Mouse (Mus musculus) kidney, embryonic 14.5 days (tissue): Measurements from ENCODE around the gene Sash1. TPM values are rescaled to one million over a fixed set of nuclear protein-coding genes. Genes with fewer than 3 reads are reported as not detected.

Source experiments
- ATAC-seq: fragments of 200-750 bp; cut with Nextera tagmentation; 2 replicates; pipeline ENCODE4 v1.8.0; 2017; ENCODE audit warnings: moderate number of reproducible peaks, mild to moderate bottlenecking, moderate TSS enrichment, moderate library complexity; ENCODE audit not compliant: low FRiP score, low TSS enrichment
- H3K27ac ChIP-seq: fragments of 300-500 bp; sonication (generic); 2 replicates; pipeline ENCODE4 v1.5.1; 2014; ENCODE audit warnings: low read depth, mild to moderate bottlenecking, low read length, moderate library complexity, mixed read lengths
- H3K27me3 ChIP-seq: fragments of 300-500 bp; sonication (generic); 2 replicates; pipeline ENCODE4 v1.6.1; 2014; ENCODE audit warnings: mild to moderate bottlenecking, low read length; ENCODE audit not compliant: control insufficient read depth, insufficient read depth
- H3K36me3 ChIP-seq: fragments of 300-500 bp; sonication (generic); 2 replicates; pipeline ENCODE4 v1.6.1; 2014; ENCODE audit warnings: low read length, mixed read lengths; ENCODE audit not compliant: control insufficient read depth, insufficient read depth
- H3K4me1 ChIP-seq: fragments of 300-500 bp; sonication (generic); 2 replicates; pipeline ENCODE4 v1.6.1; 2014; ENCODE audit warnings: low read length, mixed read lengths; ENCODE audit not compliant: control insufficient read depth, insufficient read depth
- H3K4me2 ChIP-seq: fragments of 300-500 bp; sonication (generic); replicated peaks from 2 replicates; pipeline ENCODE4 v1.6.1; 2014; ENCODE audit warnings: low read depth, mild to moderate bottlenecking, low read length
- H3K4me3 ChIP-seq: fragments of 300-500 bp; sonication (generic); 2 replicates; pipeline ENCODE4 v1.5.1; 2014; ENCODE audit warnings: mild to moderate bottlenecking, low read length
- H3K9ac ChIP-seq: fragments of 300-500 bp; sonication (generic); 2 replicates; pipeline ENCODE4 v1.6.1; 2014; ENCODE audit warnings: low read depth, mild to moderate bottlenecking, low read length, moderate library complexity
- H3K9me3 ChIP-seq: fragments of 300-500 bp; sonication (generic); 2 replicates; pipeline ENCODE4 v1.6.1; 2016; ENCODE audit warnings: low read length; ENCODE audit not compliant: control insufficient read depth
- WGBS: fragments of 180-500 bp; shearing (Covaris S2); extraction: QIAGEN DNeasy Blood & Tissue Kit; methylation state at CpG from one replicate; pipeline ENCODE4 v1.1.7; 2014; 5-methylcytosine and 5-hydroxymethylcytosine counted together
- polyA plus RNA-seq: library from polyadenylated mRNA; unstranded; fragments of >200 nt; fragmentation: Nextera tagmentation; extraction: Ambion mirVana; gene quantifications from 2 replicates; pipeline ENCODE4 v1.2.1, GENCODE M21; 2014

Sash1 gene
- polyA plus RNA-seq, 1 experiment from 2014 or later, result 5.5 TPM

DNA sequence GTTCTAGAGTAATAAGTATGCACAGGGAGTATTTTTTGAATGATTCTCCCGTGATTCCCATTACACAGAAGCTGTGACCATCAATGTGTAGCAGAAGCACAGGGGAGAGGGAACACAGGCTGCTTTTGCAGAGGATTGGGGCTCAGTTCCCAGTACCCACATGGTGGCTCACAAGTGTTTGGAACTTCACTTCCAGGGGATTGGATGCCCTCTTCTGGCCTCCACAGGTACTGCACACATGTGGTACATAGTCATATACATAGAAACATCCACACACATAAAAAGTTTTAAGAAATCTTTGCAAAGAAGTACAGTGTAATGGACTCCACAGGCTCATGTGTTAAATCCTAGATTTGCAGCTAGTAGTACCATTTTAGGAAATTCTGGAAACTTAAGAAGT lies 199.7 kb downstream of the Sash1 start:
- H3K27me3 ChIP-seq, result no peaks in the 10 kb centered on the region
- H3K4me1 ChIP-seq, result no peaks in the 10 kb centered on the region
- H3K36me3 ChIP-seq, result no peaks in the 10 kb centered on the region
- 80% methylated on average over 1 of the region's 1 CpGs for WGBS
- no peak for ATAC-seq
- no peak overlapping the region for H3K4me3 ChIP-seq
- H3K27ac ChIP-seq, result no peak overlapping the region
- no peaks in the 10 kb centered on the region for H3K9me3 ChIP-seq
- no peak overlapping the region for H3K9ac ChIP-seq
- no peak overlapping the region for H3K4me2 ChIP-seq

- H3K4me1 ChIP-seq, result no peaks in the 10 kb centered on the region
- no peak for ATAC-seq
- no peaks in the 10 kb centered on the region for H3K9me3 ChIP-seq
- H3K4me3 ChIP-seq, result no peak overlapping the region
- H3K36me3 ChIP-seq, result no peaks in the 10 kb centered on the region
- H3K9ac ChIP-seq, result no peak overlapping the region
- H3K27ac ChIP-seq, result no peak overlapping the region
- H3K27me3 ChIP-seq, result no peaks in the 10 kb centered on the region
- no peak overlapping the region for H3K4me2 ChIP-seq
- WGBS, result 93% methylated on average over 7 of the region's 7 CpGs
These were observed 200.6 kb downstream of the Sash1 start for GRCm38 (mm10) chr10:8685269-8685668.

DNA sequence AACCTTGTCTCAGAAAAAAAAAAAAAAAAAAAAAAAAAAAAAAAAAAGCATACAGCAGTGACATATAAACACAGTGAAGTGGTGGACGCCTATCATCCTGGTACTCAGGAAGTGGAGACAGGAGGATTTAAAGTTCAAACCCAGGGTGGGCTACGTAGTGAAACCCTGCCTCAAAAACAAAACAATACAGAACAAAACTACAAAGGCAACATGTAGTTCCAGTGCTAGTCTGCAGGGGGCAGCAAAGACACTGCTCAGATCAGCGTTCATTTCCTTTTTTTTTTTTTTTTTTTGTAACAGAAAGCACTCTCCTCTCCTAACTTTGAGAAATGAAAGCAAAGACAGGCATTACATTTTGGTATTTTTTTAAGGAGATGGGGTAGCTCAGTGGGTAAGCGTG lies 203.0 kb downstream of the Sash1 start:
- H3K36me3 ChIP-seq, result no peaks in the 10 kb centered on the region
- H3K9ac ChIP-seq, result no peak overlapping the region
- WGBS, result 23% methylated on average over 4 of the region's 4 CpGs
- no peaks in the 10 kb centered on the region for H3K27me3 ChIP-seq
- H3K4me2 ChIP-seq, result no peak overlapping the region
- H3K4me1 ChIP-seq, result no peaks in the 10 kb centered on the region
- no peak overlapping the region for H3K27ac ChIP-seq
- no peak overlapping the region for H3K4me3 ChIP-seq
- ATAC-seq, result no peak
- H3K9me3 ChIP-seq, result no peaks in the 10 kb centered on the region

DNA sequence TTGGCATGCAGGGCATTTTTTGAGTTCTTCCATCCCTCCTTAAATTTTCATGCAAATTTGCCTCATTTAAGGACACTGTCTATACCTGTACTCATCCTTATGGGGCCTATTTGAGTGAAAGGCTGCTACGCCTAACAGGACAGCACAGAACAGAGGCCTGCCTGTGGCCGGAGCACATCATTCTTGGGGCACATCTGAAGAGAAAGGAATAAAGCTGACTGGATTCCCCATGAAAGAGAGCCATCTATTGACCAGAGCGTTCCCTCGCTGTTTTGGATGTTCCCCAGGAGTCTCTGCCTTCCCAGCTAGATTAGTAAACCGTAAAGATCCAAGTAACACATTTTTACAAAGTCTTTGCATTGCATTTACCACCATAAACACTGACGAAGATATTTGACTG lies 203.5 kb downstream of the Sash1 start:
- H3K36me3 ChIP-seq, result no peaks in the 10 kb centered on the region
- H3K9me3 ChIP-seq, result no peaks in the 10 kb centered on the region
- H3K9ac ChIP-seq, result no peak overlapping the region
- H3K4me3 ChIP-seq, result no peak overlapping the region
- no peaks in the 10 kb centered on the region for H3K4me1 ChIP-seq
- no peaks in the 10 kb centered on the region for H3K27me3 ChIP-seq
- H3K4me2 ChIP-seq, result no peak overlapping the region
- ATAC-seq, result no peak
- WGBS, result 76% methylated on average over 6 of the region's 6 CpGs
- no peak overlapping the region for H3K27ac ChIP-seq

DNA sequence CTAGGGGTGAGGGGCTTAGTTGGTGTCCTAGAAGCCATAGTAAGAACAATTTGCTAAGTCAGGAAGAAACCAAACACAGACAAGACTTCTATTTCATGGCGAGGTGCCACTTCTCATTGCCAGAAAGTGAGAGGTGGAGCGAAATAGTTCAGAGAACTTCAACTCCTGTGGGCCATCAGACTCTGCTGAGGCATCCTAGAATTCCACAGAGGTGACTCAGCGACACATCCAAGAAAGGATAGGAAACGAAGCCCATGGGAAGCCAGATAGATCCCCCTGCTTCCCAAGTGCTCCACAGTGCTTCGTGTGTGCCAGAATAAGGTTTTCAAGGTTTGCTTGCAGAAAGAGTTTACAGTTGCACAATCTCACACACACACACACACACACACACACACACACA lies 209.1 kb downstream of the Sash1 start:
- 81% methylated on average over 5 of the region's 5 CpGs for WGBS
- Histone ChIP-seq H3K27ac (no peak overlapping the region), H3K9me3 (no peaks in the 10 kb centered on the region), H3K4me1 (no peaks in the 10 kb centered on the region), H3K27me3 (no peaks in the 10 kb centered on the region), H3K4me3 (no peak overlapping the region), H3K4me2 (no peak overlapping the region), H3K9ac (no peak overlapping the region), H3K36me3 (no peaks in the 10 kb centered on the region)
- no peak for ATAC-seq
